In genomic region chr12:29275676-29276075, GRCm38 (mm10) we compare ENCODE assay signal across 13 mouse cellular contexts.
"Had no signal": no experiment of that assay in that cellular context is flagged by ENCODE, and none has a peak within 500 bp of the region (broad histone marks: within the 10 kb centered on the region; RNA-seq: fewer than 3 reads in every experiment).

No protein-coding gene starts in this region.

- H3K9me3 ChIP-seq: liver, embryonic 13.5 days; lung, embryonic 15.5 days; midbrain, embryonic 10.5 days had no signal

- H3K27me3 ChIP-seq: lung, embryonic 15.5 days had no signal

- ATAC-seq: liver, postnatal 0 days; midbrain, embryonic 16.5 days had no signal

- DNase-seq: kidney, adult 8-10 months; kidney, postnatal 25 days; liver; liver, embryonic 13.5 days; liver, postnatal 0 days; right cerebral cortex, adult 18-20 months; spleen, adult 18-20 months; thymus, adult 18-20 months; thymus, postnatal 14 days had no signal

- H3K9ac ChIP-seq: liver, embryonic 13.5 days; liver, postnatal 0 days; lung, embryonic 15.5 days had no signal

- H3K4me2 ChIP-seq: liver, embryonic 13.5 days; lung, embryonic 15.5 days had no signal

- H3K27ac ChIP-seq: left cerebral cortex, adult 2 months; liver, embryonic 13.5 days; lung, embryonic 15.5 days; midbrain, embryonic 10.5 days had no signal

- H3K36me3 ChIP-seq: liver, embryonic 13.5 days; lung, embryonic 15.5 days; midbrain, embryonic 10.5 days had no signal

- H3K4me3 ChIP-seq: left cerebral cortex, adult 2 months; liver, embryonic 13.5 days; lung, embryonic 15.5 days; midbrain, embryonic 10.5 days had no signal

- H3K4me1 ChIP-seq: liver, embryonic 13.5 days had no signal
